Mouse (Mus musculus): ENCODE data around the gene Rbbp7.
"Not testable (repeated sequence)": the region's sequence is repeated elsewhere in the genome, so short reads cannot be mapped to it uniquely, and the experiment has no call there.

Gene Rbbp7

GRCm38 (mm10) chrX:162760115-162760942 is at the start of gene Rbbp7:
Rbbp7 (plus strand) TSS chrX:162760402.
- peak; percentile 92 for DNase-seq (ENCODE audit: low spot score)

GRCm38 (mm10) chrX:162717837-162718236 is 42.4 kb upstream of the Rbbp7 start:
- DNase-seq (ENCODE audit: low spot score) = peak; percentile 73

GRCm38 (mm10) chrX:162719615-162720014 is 40.6 kb upstream of the Rbbp7 start:
- DNase-seq (ENCODE audit: low spot score) = peak; percentile 64

GRCm38 (mm10) chrX:162727367-162727777 is 32.8 kb upstream of the Rbbp7 start:
- DNase-seq (ENCODE audit: low spot score) = peak; percentile 79

- no peak for DNase-seq (ENCODE audit: low spot score)
These were observed 32.4 kb upstream of the Rbbp7 start for GRCm38 (mm10) chrX:162727795-162728194.

GRCm38 (mm10) chrX:162728228-162728627 is 32.0 kb upstream of the Rbbp7 start:
- DNase-seq (ENCODE audit: low spot score) = peak; percentile 51

- DNase-seq (ENCODE audit: low spot score) = no peak
These were observed 30.2 kb upstream of the Rbbp7 start for GRCm38 (mm10) chrX:162730031-162730430.

GRCm38 (mm10) chrX:162734997-162735929 is 24.9 kb upstream of the Rbbp7 start:
- DNase-seq (ENCODE audit: low spot score) = peak; percentile 75

GRCm38 (mm10) chrX:162736140-162736659 is 24.0 kb upstream of the Rbbp7 start:
- DNase-seq (ENCODE audit: low spot score) = peak; percentile 49

GRCm38 (mm10) chrX:162748696-162749420 is 11.3 kb upstream of the Rbbp7 start:
- DNase-seq (ENCODE audit: low spot score) = peak; percentile 22

GRCm38 (mm10) chrX:162752418-162752817 is 7.8 kb upstream of the Rbbp7 start:
- no peak for DNase-seq (ENCODE audit: low spot score)

- DNase-seq (ENCODE audit: low spot score) = no peak
These were observed 5.9 kb upstream of the Rbbp7 start for GRCm38 (mm10) chrX:162754314-162754713.

GRCm38 (mm10) chrX:162756058-162756457 is 4.1 kb upstream of the Rbbp7 start:
- DNase-seq (ENCODE audit: low spot score) = no peak

- DNase-seq (ENCODE audit: low spot score) = peak; percentile 47
These were observed 719 bp upstream of the Rbbp7 start for GRCm38 (mm10) chrX:162759251-162760114.

- DNase-seq (ENCODE audit: low spot score) = peak; percentile 45
These were observed 835 bp downstream of the Rbbp7 start for GRCm38 (mm10) chrX:162760958-162761515.

GRCm38 (mm10) chrX:162761716-162762395 is 1.7 kb downstream of the Rbbp7 start:
- DNase-seq (ENCODE audit: low spot score) = peak; percentile 13

GRCm38 (mm10) chrX:162770726-162771125 is 10.5 kb downstream of the Rbbp7 start:
- no peak for DNase-seq (ENCODE audit: low spot score)

- no peak for DNase-seq (ENCODE audit: low spot score)
These were observed 28.2 kb downstream of the Rbbp7 start for GRCm38 (mm10) chrX:162788372-162788771.

GRCm38 (mm10) chrX:162791392-162791791 is 31.2 kb downstream of the Rbbp7 start:
- DNase-seq (ENCODE audit: low spot score) = not testable (repeated sequence)

- peak; percentile 64 for DNase-seq (ENCODE audit: low spot score)
These were observed 40.2 kb downstream of the Rbbp7 start for GRCm38 (mm10) chrX:162800371-162800770.
